In genomic region chr2:91329996-91330738, GRCm38 (mm10) we compare ENCODE assay signal across 12 mouse cellular contexts.
DNase-seq lines count a peak whose midpoint lies in the region; ATAC-seq lines count a peak whose summit lies in the region.
"Had no signal": no experiment of that assay in that cellular context is flagged by ENCODE, and none has a peak within 500 bp of the region (broad histone marks: within the 10 kb centered on the region; RNA-seq: fewer than 3 reads in every experiment).

No protein-coding gene starts in this region.

- WGBS in hindbrain, embryonic 13.5 days: 49% methylated on average over 8 of the region's 8 CpGs
- 77% methylated on average over 8 of the region's 8 CpGs for WGBS in hindbrain, embryonic 10.5 days
- WGBS in embryonic facial prominence, embryonic 15.5 days: 74% methylated on average over 8 of the region's 8 CpGs
- WGBS in heart, embryonic 11.5 days (ENCODE audit: insufficient replicate concordance): 79% methylated on average over 8 of the region's 8 CpGs

- no peaks in the 10 kb centered on the region for H3K9me3 ChIP-seq in hindbrain, embryonic 13.5 days
- no peaks in the 10 kb centered on the region for H3K9me3 ChIP-seq in hindbrain, embryonic 10.5 days
- no peaks in the 10 kb centered on the region for H3K9me3 ChIP-seq in embryonic facial prominence, embryonic 15.5 days (replicated peaks)
- no peaks in the 10 kb centered on the region for H3K9me3 ChIP-seq in heart, embryonic 11.5 days (replicated peaks; ENCODE audit: control insufficient read depth, low read length)
- H3K9me3 ChIP-seq: heart, embryonic 10.5 days; megakaryocyte, embryonic 14.5 days had no signal

- no peak overlapping the region for H3K4me3 ChIP-seq in hindbrain, embryonic 13.5 days
- H3K4me3 ChIP-seq in hindbrain, embryonic 10.5 days: no peak overlapping the region
- no peak overlapping the region for H3K4me3 ChIP-seq in embryonic facial prominence, embryonic 15.5 days (replicated peaks)
- H3K4me3 ChIP-seq in heart, embryonic 11.5 days (ENCODE audit: low read depth, low read length): no peak overlapping the region
- H3K4me3 ChIP-seq: erythroblast, embryonic 14.5 days; heart, embryonic 10.5 days; megakaryocyte, embryonic 14.5 days had no signal

- no peak for DNase-seq in hindbrain, embryonic 10.5 days (ENCODE audit: low spot score)
- DNase-seq in 3T3-L1 (ENCODE audit: low read depth, low spot score): peak; percentile 24
- DNase-seq in lung, postnatal 14 days: peak; percentile 45
- DNase-seq in thymus, postnatal 4 days: no peak
- DNase-seq: kidney, adult 8-10 months; right cerebral cortex, adult 18-20 months had no signal

- no peak overlapping the region for H3K4me2 ChIP-seq in hindbrain, embryonic 13.5 days
- H3K4me2 ChIP-seq in embryonic facial prominence, embryonic 15.5 days (replicated peaks): no peak overlapping the region
- H3K4me2 ChIP-seq in heart, embryonic 11.5 days: no peak overlapping the region

- no peak for ATAC-seq in hindbrain, embryonic 13.5 days (ENCODE audit: low FRiP score)
- no peak for ATAC-seq in embryonic facial prominence, embryonic 15.5 days (ENCODE audit: insufficient number of reproducible peaks, low FRiP score, low TSS enrichment, low read depth)
- no peak for ATAC-seq in heart, embryonic 11.5 days (replicated peaks; ENCODE audit: insufficient number of reproducible peaks, low FRiP score, low TSS enrichment)

- no peaks in the 10 kb centered on the region for H3K27me3 ChIP-seq in hindbrain, embryonic 13.5 days
- no peaks in the 10 kb centered on the region for H3K27me3 ChIP-seq in hindbrain, embryonic 10.5 days (ENCODE audit: insufficient read depth, poor library complexity, severe bottlenecking)
- H3K27me3 ChIP-seq in embryonic facial prominence, embryonic 15.5 days: no peaks in the 10 kb centered on the region
- H3K27me3 ChIP-seq in heart, embryonic 11.5 days (ENCODE audit: control insufficient read depth, insufficient read depth, low read length): no peaks in the 10 kb centered on the region

- 0 out of 2 replicates have a peak overlapping the region, but pooled peaks have one; percentile 4 for H3K27ac ChIP-seq in hindbrain, embryonic 13.5 days
- no peak overlapping the region for H3K27ac ChIP-seq in hindbrain, embryonic 10.5 days
- 0 out of 2 replicates have a peak overlapping the region, but pooled peaks have one; percentile 7 for H3K27ac ChIP-seq in embryonic facial prominence, embryonic 15.5 days (replicated peaks)
- H3K27ac ChIP-seq in heart, embryonic 11.5 days (ENCODE audit: low read depth, low read length): no peak overlapping the region
- H3K27ac ChIP-seq: heart, embryonic 10.5 days had no signal

- no peak overlapping the region for H3K9ac ChIP-seq in hindbrain, embryonic 13.5 days
- H3K9ac ChIP-seq in embryonic facial prominence, embryonic 15.5 days: no peak overlapping the region
- no peak overlapping the region for H3K9ac ChIP-seq in heart, embryonic 11.5 days (ENCODE audit: low read depth, low read length)

- H3K4me1 ChIP-seq in hindbrain, embryonic 13.5 days (replicated peaks): peaks cover 41% of the 10 kb centered on the region
- H3K4me1 ChIP-seq in hindbrain, embryonic 10.5 days (replicated peaks): peaks cover 41% of the 10 kb centered on the region
- peaks cover 16% of the 10 kb centered on the region for H3K4me1 ChIP-seq in embryonic facial prominence, embryonic 15.5 days
- 0 out of 2 replicates have a peak, but pooled peaks cover 3% of the 10 kb centered on the region for H3K4me1 ChIP-seq in heart, embryonic 11.5 days (ENCODE audit: control insufficient read depth, insufficient read depth, low read length)

- no peaks in the 10 kb centered on the region for H3K36me3 ChIP-seq in hindbrain, embryonic 13.5 days
- no peaks in the 10 kb centered on the region for H3K36me3 ChIP-seq in hindbrain, embryonic 10.5 days
- H3K36me3 ChIP-seq in embryonic facial prominence, embryonic 15.5 days: no peaks in the 10 kb centered on the region
- no peaks in the 10 kb centered on the region for H3K36me3 ChIP-seq in heart, embryonic 11.5 days (ENCODE audit: control insufficient read depth, insufficient read depth, low read length)
- H3K36me3 ChIP-seq: heart, embryonic 10.5 days had no signal

Comparison
In these comparisons a context has a peak if more than half of its experiments do, and no peak if none do; other contexts are left out.
1. H3K27ac ChIP-seq: peak in hindbrain, embryonic 13.5 days (single experiment) and embryonic facial prominence, embryonic 15.5 days (single experiment); none in hindbrain, embryonic 10.5 days (single experiment) and heart, embryonic 11.5 days (single experiment).
2. DNase-seq: peak in 3T3-L1 (single experiment) and lung, postnatal 14 days (single experiment); none in hindbrain, embryonic 10.5 days (single experiment) and thymus, postnatal 4 days (single experiment).